Mouse (Mus musculus): ENCODE results near the gene 9130213A22Rik. TPM values are rescaled to one million over a fixed set of nuclear protein-coding genes. Genes with fewer than 3 reads are reported as not detected.
A peak's percentile ranks its signal among the peaks of the same experiment; 100 is the strongest.

Gene 9130213A22Rik
- polyA plus RNA-seq, 2 experiments = 0.41 to 1.1 TPM

GRCm38 (mm10) chr11:69070093-69070492 lies 52.3 kb downstream of the 9130213A22Rik start:
- ATAC-seq (ENCODE audit: low FRiP score, low read depth) = no peak
- no peak for TF ChIP-seq POLR2A (IDR thresholded peaks at IDR 0.05; ENCODE audit: borderline replicate concordance, extremely low read depth, insufficient read depth, insufficient read length)
- no peaks in the 10 kb centered on the region for H3K36me3 ChIP-seq (ENCODE audit: control insufficient read depth, insufficient read depth, low read length)
- peak overlapping the region; percentile 86 for H3K4me2 ChIP-seq (replicated peaks; ENCODE audit: low read depth, low read length, severe bottlenecking)
- peak overlapping the region; percentile 94 for H3K27ac ChIP-seq (replicated peaks; ENCODE audit: low read depth, low read length)
- H3K9me3 ChIP-seq (ENCODE audit: control insufficient read depth, low read length) = no peaks in the 10 kb centered on the region
- DNase-seq (ENCODE audit: low spot score) = no peak
- no peaks in the 10 kb centered on the region for H3K27me3 ChIP-seq (ENCODE audit: control insufficient read depth, insufficient read depth, low read length)
- H3K9ac ChIP-seq (ENCODE audit: low read depth, low read length, severe bottlenecking) = peak overlapping the region; percentile 80
- WGBS = 1% methylated on average over 13 of the region's 13 CpGs
- H3K4me3 ChIP-seq (replicated peaks; ENCODE audit: low read length) = peak overlapping the region; percentile 63
- H3K4me1 ChIP-seq (ENCODE audit: control insufficient read depth, insufficient read depth, low read length) = peaks cover 27% of the 10 kb centered on the region

Other genes with a start within 250 kb of the 9130213A22Rik start
- gene Rnf222, start 234.0 kb downstream of the 9130213A22Rik start, polyA plus RNA-seq (2012; rRNA removed) = 0.45 and 0.58 TPM in 2 replicates
- 0.32 and 0.89 TPM in 2 replicates for gene Rnf222, start 234.0 kb downstream of the 9130213A22Rik start, polyA plus RNA-seq (2014; fragmentation: Nextera tagmentation; extraction: Ambion mirVana)
- 2,303 and 3,506 TPM in 2 replicates for gene Rpl26, start 221.0 kb downstream of the 9130213A22Rik start, polyA plus RNA-seq (2012; rRNA removed)
- gene Rpl26, start 221.0 kb downstream of the 9130213A22Rik start, polyA plus RNA-seq (2014; fragmentation: Nextera tagmentation; extraction: Ambion mirVana) = 1,158 and 1,230 TPM in 2 replicates
- 0.09 TPM in 1 of 2 replicates, not detected in the other for gene Odf4, start 195.5 kb downstream of the 9130213A22Rik start, polyA plus RNA-seq (2012; rRNA removed)
- not detected in 2 replicates for gene Odf4, start 195.5 kb downstream of the 9130213A22Rik start, polyA plus RNA-seq (2014; fragmentation: Nextera tagmentation; extraction: Ambion mirVana)
- gene Arhgef15, start 165.1 kb downstream of the 9130213A22Rik start, polyA plus RNA-seq (2012; rRNA removed) = 12.3 and 23.7 TPM in 2 replicates
- 5.3 and 6.6 TPM in 2 replicates for gene Arhgef15, start 165.1 kb downstream of the 9130213A22Rik start, polyA plus RNA-seq (2014; fragmentation: Nextera tagmentation; extraction: Ambion mirVana)
- 4.7 and 6.9 TPM in 2 replicates for gene Slc25a35, start 154.5 kb downstream of the 9130213A22Rik start, polyA plus RNA-seq (2012; rRNA removed)
- gene Slc25a35, start 154.5 kb downstream of the 9130213A22Rik start, polyA plus RNA-seq (2014; fragmentation: Nextera tagmentation; extraction: Ambion mirVana) = 2.8 TPM in 2 replicates
- gene Rangrf, start 147.4 kb downstream of the 9130213A22Rik start, polyA plus RNA-seq (2012; rRNA removed) = 42.8 and 46.7 TPM in 2 replicates
- gene Rangrf, start 147.4 kb downstream of the 9130213A22Rik start, polyA plus RNA-seq (2014; fragmentation: Nextera tagmentation; extraction: Ambion mirVana) = 43.4 and 46.3 TPM in 2 replicates
- gene Pfas, start 114.1 kb downstream of the 9130213A22Rik start, polyA plus RNA-seq (2012; rRNA removed) = 27.0 and 35.6 TPM in 2 replicates
- gene Pfas, start 114.1 kb downstream of the 9130213A22Rik start, polyA plus RNA-seq (2014; fragmentation: Nextera tagmentation; extraction: Ambion mirVana) = 22.0 and 25.6 TPM in 2 replicates
- gene Ctc1, start 106.7 kb downstream of the 9130213A22Rik start, polyA plus RNA-seq (2012; rRNA removed) = 76.4 and 110 TPM in 2 replicates
- 44.6 and 49.1 TPM in 2 replicates for gene Ctc1, start 106.7 kb downstream of the 9130213A22Rik start, polyA plus RNA-seq (2014; fragmentation: Nextera tagmentation; extraction: Ambion mirVana)
- 124 and 144 TPM in 2 replicates for gene Aurkb, start 76.9 kb downstream of the 9130213A22Rik start, polyA plus RNA-seq (2012; rRNA removed)
- gene Aurkb, start 76.9 kb downstream of the 9130213A22Rik start, polyA plus RNA-seq (2014; fragmentation: Nextera tagmentation; extraction: Ambion mirVana) = 109 and 116 TPM in 2 replicates
- gene Borcs6, start 62.9 kb downstream of the 9130213A22Rik start, polyA plus RNA-seq (2012; rRNA removed) = 15.2 and 15.6 TPM in 2 replicates
- 12.3 and 13.9 TPM in 2 replicates for gene Borcs6, start 62.9 kb downstream of the 9130213A22Rik start, polyA plus RNA-seq (2014; fragmentation: Nextera tagmentation; extraction: Ambion mirVana)
- gene Tmem107, start 51.8 kb downstream of the 9130213A22Rik start, polyA plus RNA-seq (2012; rRNA removed) = 47.8 and 71.0 TPM in 2 replicates
- gene Tmem107, start 51.8 kb downstream of the 9130213A22Rik start, polyA plus RNA-seq (2014; fragmentation: Nextera tagmentation; extraction: Ambion mirVana) = 54.4 and 55.2 TPM in 2 replicates
- 199 and 224 TPM in 2 replicates for gene Vamp2, start 34.1 kb downstream of the 9130213A22Rik start, polyA plus RNA-seq (2012; rRNA removed)
- gene Vamp2, start 34.1 kb downstream of the 9130213A22Rik start, polyA plus RNA-seq (2014; fragmentation: Nextera tagmentation; extraction: Ambion mirVana) = 89.8 and 98.1 TPM in 2 replicates
- gene Per1, start 27.4 kb downstream of the 9130213A22Rik start, polyA plus RNA-seq (2012; rRNA removed) = 19.3 and 25.4 TPM in 2 replicates
- 16.0 and 22.5 TPM in 2 replicates for gene Per1, start 27.4 kb downstream of the 9130213A22Rik start, polyA plus RNA-seq (2014; fragmentation: Nextera tagmentation; extraction: Ambion mirVana)
- 1.1 and 1.4 TPM in 2 replicates for gene Hes7, start 2.2 kb downstream of the 9130213A22Rik start, polyA plus RNA-seq (2012; rRNA removed)
- gene Hes7, start 2.2 kb downstream of the 9130213A22Rik start, polyA plus RNA-seq (2014; fragmentation: Nextera tagmentation; extraction: Ambion mirVana) = 0.30 and 0.77 TPM in 2 replicates
- gene Aloxe3, start 3.3 kb upstream of the 9130213A22Rik start, polyA plus RNA-seq (2012; rRNA removed) = 1.6 TPM in 2 replicates
- 1.6 and 2.2 TPM in 2 replicates for gene Aloxe3, start 3.3 kb upstream of the 9130213A22Rik start, polyA plus RNA-seq (2014; fragmentation: Nextera tagmentation; extraction: Ambion mirVana)
- 0.24 and 0.26 TPM in 2 replicates for gene Alox12b, start 34.4 kb upstream of the 9130213A22Rik start, polyA plus RNA-seq (2012; rRNA removed)
- 0.26 and 0.83 TPM in 2 replicates for gene Alox12b, start 34.4 kb upstream of the 9130213A22Rik start, polyA plus RNA-seq (2014; fragmentation: Nextera tagmentation; extraction: Ambion mirVana)
- 0.04 and 0.06 TPM in 2 replicates for gene Alox8, start 75.3 kb upstream of the 9130213A22Rik start, polyA plus RNA-seq (2012; rRNA removed)
- 0.08 and 0.15 TPM in 2 replicates for gene Alox8, start 75.3 kb upstream of the 9130213A22Rik start, polyA plus RNA-seq (2014; fragmentation: Nextera tagmentation; extraction: Ambion mirVana)
- 0.09 and 0.14 TPM in 2 replicates for gene Gucy2e, start 114.4 kb upstream of the 9130213A22Rik start, polyA plus RNA-seq (2012; rRNA removed)
- 0.06 and 0.12 TPM in 2 replicates for gene Gucy2e, start 114.4 kb upstream of the 9130213A22Rik start, polyA plus RNA-seq (2014; fragmentation: Nextera tagmentation; extraction: Ambion mirVana)
- 40.0 and 44.0 TPM in 2 replicates for gene Cntrob, start 201.2 kb upstream of the 9130213A22Rik start, polyA plus RNA-seq (2012; rRNA removed)
- gene Cntrob, start 201.2 kb upstream of the 9130213A22Rik start, polyA plus RNA-seq (2014; fragmentation: Nextera tagmentation; extraction: Ambion mirVana) = 14.6 and 15.7 TPM in 2 replicates
- 92.7 and 93.7 TPM in 2 replicates for gene Trappc1, start 201.4 kb upstream of the 9130213A22Rik start, polyA plus RNA-seq (2012; rRNA removed)
- 138 and 144 TPM in 2 replicates for gene Trappc1, start 201.4 kb upstream of the 9130213A22Rik start, polyA plus RNA-seq (2014; fragmentation: Nextera tagmentation; extraction: Ambion mirVana)
- gene Kcnab3, start 203.7 kb upstream of the 9130213A22Rik start, polyA plus RNA-seq (2012; rRNA removed) = 4.0 and 4.1 TPM in 2 replicates
- 2.0 and 2.2 TPM in 2 replicates for gene Kcnab3, start 203.7 kb upstream of the 9130213A22Rik start, polyA plus RNA-seq (2014; fragmentation: Nextera tagmentation; extraction: Ambion mirVana)
- 10.5 and 12.2 TPM in 2 replicates for gene Rnf227, start 217.9 kb upstream of the 9130213A22Rik start, polyA plus RNA-seq (2012; rRNA removed)
- 13.6 and 17.8 TPM in 2 replicates for gene Rnf227, start 217.9 kb upstream of the 9130213A22Rik start, polyA plus RNA-seq (2014; fragmentation: Nextera tagmentation; extraction: Ambion mirVana)
- gene Chd3, start 246.8 kb upstream of the 9130213A22Rik start, polyA plus RNA-seq (2012; rRNA removed) = 425 and 497 TPM in 2 replicates
- 97.8 and 113 TPM in 2 replicates for gene Chd3, start 246.8 kb upstream of the 9130213A22Rik start, polyA plus RNA-seq (2014; fragmentation: Nextera tagmentation; extraction: Ambion mirVana)